Mouse (Mus musculus) neural tube, embryonic 11.5 days (tissue): Measurements from ENCODE around the gene Slc39a8. TPM values are rescaled to one million over a fixed set of nuclear protein-coding genes. Genes with fewer than 3 reads are reported as not detected.

Experiments used
- ATAC-seq: fragments of 200-750 bp; cut with Nextera tagmentation; 2 replicates; pipeline ENCODE4 v1.8.0; 2017; ENCODE audit warnings: moderate number of reproducible peaks, mild to moderate bottlenecking, moderate TSS enrichment, moderate library complexity; ENCODE audit not compliant: insufficient read depth, low FRiP score, low TSS enrichment
- DNase-seq: peaks from one replicate; pipeline ENCODE4 v3.0.0-alpha.2; 2015; ENCODE audit warnings: low spot score
- H3K27ac ChIP-seq: fragments of 300-500 bp; sonication (generic); 2 replicates; pipeline ENCODE4 v1.5.1; 2014; ENCODE audit warnings: low read depth, mild to moderate bottlenecking, low read length
- H3K27me3 ChIP-seq: fragments of 300-500 bp; sonication (generic); 2 replicates; pipeline ENCODE4 v1.6.1; 2014; ENCODE audit warnings: mild to moderate bottlenecking, low read length, mixed read lengths; ENCODE audit not compliant: control insufficient read depth, insufficient read depth
- H3K36me3 ChIP-seq: fragments of 300-500 bp; sonication (generic); 2 replicates; pipeline ENCODE4 v1.6.1; 2014; ENCODE audit warnings: mild to moderate bottlenecking, low read length, moderate library complexity, mixed read lengths; ENCODE audit not compliant: control insufficient read depth, insufficient read depth
- H3K4me1 ChIP-seq: fragments of 300-500 bp; sonication (generic); 2 replicates; pipeline ENCODE4 v1.6.1; 2014; ENCODE audit warnings: low read length, mixed read lengths; ENCODE audit not compliant: control insufficient read depth, insufficient read depth
- H3K4me2 ChIP-seq: fragments of 300-500 bp; sonication (generic); 2 replicates; pipeline ENCODE4 v1.6.1; 2014; ENCODE audit warnings: low read depth, mild to moderate bottlenecking, moderate library complexity
- H3K4me3 ChIP-seq: fragments of 300-500 bp; sonication (generic); 2 replicates; pipeline ENCODE4 v1.5.1; 2014; ENCODE audit warnings: low read depth, low read length
- H3K9ac ChIP-seq: fragments of 300-500 bp; sonication (generic); 2 replicates; pipeline ENCODE4 v1.6.1; 2014; ENCODE audit warnings: mild to moderate bottlenecking, low read length
- H3K9me3 ChIP-seq: fragments of 300-500 bp; sonication (generic); 2 replicates; pipeline ENCODE4 v1.6.1; 2016; ENCODE audit warnings: low read length; ENCODE audit not compliant: control insufficient read depth
- WGBS: fragments of 180-500 bp; shearing (Covaris S2); extraction: QIAGEN DNeasy Blood & Tissue Kit; methylation state at CpG from one replicate; pipeline ENCODE4 v1.1.7; 2014; 5-methylcytosine and 5-hydroxymethylcytosine counted together
- polyA plus RNA-seq: library from polyadenylated mRNA; unstranded; fragments of >200 nt; fragmentation: Nextera tagmentation; extraction: Ambion mirVana; gene quantifications from 2 replicates; pipeline ENCODE4 v1.2.1, GENCODE M21; 2014

Slc39a8 gene
- polyA plus RNA-seq = 17.8 and 20.6 TPM in 2 replicates

- Histone ChIP-seq H3K4me2 (peak within 1 kb of the TSS; percentile 96), H3K4me3 (peak within 1 kb of the TSS; percentile 53), H3K9ac (peak within 1 kb of the TSS; percentile 62), H3K9me3 (no peaks in the 10 kb centered on the region), H3K4me1 (0 out of 2 replicates have a peak, but pooled peaks cover 2% of the 10 kb centered on the region), H3K27me3 (no peaks in the 10 kb centered on the region), H3K27ac (peak within 1 kb of the TSS; percentile 29), H3K36me3 (no peaks in the 10 kb centered on the region)
- peak; percentile 79 for DNase-seq
- ATAC-seq = peak; percentile 94
- WGBS = 6% methylated on average over 22 of the region's 22 CpGs
Measured at GRCm38 (mm10) chr3:135825016-135825753, at the start of gene Slc39a8. TSS of gene Slc39a8 (plus strand) at chr3:135825279.

- 82% methylated on average over 7 of the region's 7 CpGs for WGBS
- H3K27ac ChIP-seq = no peak overlapping the region
- ATAC-seq (no peak), DNase-seq (no peak)
- no peaks in the 10 kb centered on the region for H3K9me3 ChIP-seq
- H3K4me1 ChIP-seq = no peaks in the 10 kb centered on the region
- no peaks in the 10 kb centered on the region for H3K27me3 ChIP-seq
- no peak overlapping the region for H3K4me2 ChIP-seq
- no peak overlapping the region for H3K4me3 ChIP-seq
- H3K9ac ChIP-seq = no peak overlapping the region
- H3K36me3 ChIP-seq = no peaks in the 10 kb centered on the region
Measured at GRCm38 (mm10) chr3:135785065-135785464, 40.0 kb upstream of the Slc39a8 start.

GRCm38 (mm10) chr3:135796117-135796516 is 29.0 kb upstream of the Slc39a8 start:
- WGBS = 94% methylated on average over 6 of the region's 6 CpGs
- no peak for DNase-seq
- H3K27me3 ChIP-seq = no peaks in the 10 kb centered on the region

GRCm38 (mm10) chr3:135798241-135798640 is 26.8 kb upstream of the Slc39a8 start:
- WGBS = 83% methylated on average over 3 of the region's 3 CpGs
- no peak for DNase-seq
- no peak overlapping the region for H3K9ac ChIP-seq
- H3K36me3 ChIP-seq = no peaks in the 10 kb centered on the region
- H3K9me3 ChIP-seq = no peaks in the 10 kb centered on the region
- no peaks in the 10 kb centered on the region for H3K4me1 ChIP-seq
- no peaks in the 10 kb centered on the region for H3K27me3 ChIP-seq
- no peak overlapping the region for H3K27ac ChIP-seq
- H3K4me3 ChIP-seq = no peak overlapping the region
- no peak overlapping the region for H3K4me2 ChIP-seq
- no peak for ATAC-seq

More at GRCm38 (mm10) chr3:135796117-135796516, 29.0 kb upstream of the Slc39a8 start:
- H3K4me1 ChIP-seq = no peaks in the 10 kb centered on the region
- H3K4me2 ChIP-seq = no peak overlapping the region
- ATAC-seq = no peak
- no peak overlapping the region for H3K4me3 ChIP-seq
- H3K9me3 ChIP-seq = no peaks in the 10 kb centered on the region
- H3K36me3 ChIP-seq = no peaks in the 10 kb centered on the region
- no peak overlapping the region for H3K27ac ChIP-seq
- H3K9ac ChIP-seq = no peak overlapping the region

- Histone ChIP-seq H3K27ac (no peak overlapping the region), H3K4me1 (no peaks in the 10 kb centered on the region), H3K4me2 (no peak overlapping the region), H3K9ac (no peak overlapping the region), H3K27me3 (no peaks in the 10 kb centered on the region), H3K9me3 (no peaks in the 10 kb centered on the region), H3K4me3 (no peak overlapping the region), H3K36me3 (no peaks in the 10 kb centered on the region)
- ATAC-seq = no peak
- no peak for DNase-seq
- WGBS = 57% methylated on average over 1 of the region's 1 CpGs
Measured at GRCm38 (mm10) chr3:135798665-135799064, 26.4 kb upstream of the Slc39a8 start.

GRCm38 (mm10) chr3:135814665-135815064 is 10.4 kb upstream of the Slc39a8 start:
- Histone ChIP-seq H3K9me3 (no peaks in the 10 kb centered on the region), H3K27ac (no peak overlapping the region), H3K27me3 (no peaks in the 10 kb centered on the region), H3K4me2 (no peak overlapping the region), H3K4me3 (no peak overlapping the region), H3K36me3 (no peaks in the 10 kb centered on the region), H3K9ac (no peak overlapping the region), H3K4me1 (no peaks in the 10 kb centered on the region)
- 88% methylated on average over 14 of the region's 14 CpGs for WGBS
- no peak for ATAC-seq
- no peak for DNase-seq

- H3K4me1 ChIP-seq = no peaks in the 10 kb centered on the region
- H3K9ac ChIP-seq = no peak overlapping the region
- H3K4me3 ChIP-seq = no peak overlapping the region
- DNase-seq = no peak
- no peak overlapping the region for H3K4me2 ChIP-seq
- no peaks in the 10 kb centered on the region for H3K27me3 ChIP-seq
- H3K36me3 ChIP-seq = no peaks in the 10 kb centered on the region
- H3K27ac ChIP-seq = no peak overlapping the region
- ATAC-seq = no peak
- H3K9me3 ChIP-seq = no peaks in the 10 kb centered on the region
- 90% methylated on average over 5 of the region's 5 CpGs for WGBS
Measured at GRCm38 (mm10) chr3:135815973-135816727, 8.9 kb upstream of the Slc39a8 start.

- no peaks in the 10 kb centered on the region for H3K27me3 ChIP-seq
- H3K36me3 ChIP-seq = no peaks in the 10 kb centered on the region
- H3K4me1 ChIP-seq = no peaks in the 10 kb centered on the region
- no peak overlapping the region for H3K4me2 ChIP-seq
- H3K4me3 ChIP-seq = no peak overlapping the region
- WGBS = 82% methylated on average over 1 of the region's 1 CpGs
- H3K9me3 ChIP-seq = no peaks in the 10 kb centered on the region
- DNase-seq = no peak
- H3K27ac ChIP-seq = no peak overlapping the region
- no peak overlapping the region for H3K9ac ChIP-seq
- ATAC-seq = no peak
Measured at GRCm38 (mm10) chr3:135817124-135817523, 8.0 kb upstream of the Slc39a8 start.
